ENCODE assay signal across 11 mouse cellular contexts in genomic region chr15:15238309-15238708, GRCm38 (mm10).
DNase-seq lines count a peak whose midpoint lies in the region.
"Had no signal": no experiment of that assay in that cellular context is flagged by ENCODE, and none has a peak within 500 bp of the region (broad histone marks: within the 10 kb centered on the region; RNA-seq: fewer than 3 reads in every experiment).

No protein-coding gene starts in this region.

- peak; percentile 32 to 34 for DNase-seq in cerebellum, postnatal 10 days
- DNase-seq in cerebellum, adult 8-10 months: no peak
- DNase-seq in left cerebral cortex, postnatal 14 days (ENCODE audit: low spot score in 2 of 2): peak; percentile 41 to 44
- DNase-seq in left cerebral cortex, adult 11 months (ENCODE audit: low spot score): no peak
- DNase-seq in WW6 (ENCODE audit: low read depth, low spot score): peak; percentile 7
- peak; percentile 0 for DNase-seq in retina, adult 2 months (ENCODE audit: low read depth, low spot score)
- no peak for DNase-seq in lung, adult 18-20 months
- DNase-seq in adrenal gland, postnatal 10 days: no peak
- DNase-seq: gastrocnemius, postnatal 10 days; heart, postnatal 10 days; kidney, adult 9 months had no signal

- intact Hi-C loops in left cerebral cortex, postnatal 14 days (cut with DNase I): loop anchor here (5.0 kb wide), 1 partner anchor 1834 kb away; no protein-coding TSS in a partner anchor

Comparison
In these comparisons a context has a peak if more than half of its experiments do, and no peak if none do; other contexts are left out.
1. DNase-seq: peak in cerebellum, postnatal 10 days (2 of 2), left cerebral cortex, postnatal 14 days (2 of 2), WW6 (single experiment) and retina, adult 2 months (single experiment); none in cerebellum, adult 8-10 months (single experiment), left cerebral cortex, adult 11 months (single experiment), lung, adult 18-20 months (0 of 2) and adrenal gland, postnatal 10 days (single experiment).